Mouse (Mus musculus) embryonic facial prominence, embryonic 13.5 days (tissue): ENCODE data around the gene Fam129b. TPM values are rescaled to one million over a fixed set of nuclear protein-coding genes. Genes with fewer than 3 reads are reported as not detected.

Experiments
- ATAC-seq: fragments of 200-750 bp; cut with Nextera tagmentation; 2 replicates; pipeline ENCODE4 v1.8.0; 2017; ENCODE audit warnings: low read depth; ENCODE audit not compliant: insufficient number of reproducible peaks, insufficient read depth, low FRiP score, low TSS enrichment
- H3K27ac ChIP-seq: fragments of 300-500 bp; sonication (generic); 2 replicates; pipeline ENCODE4 v1.5.1; 2015; ENCODE audit warnings: moderate library complexity, mild to moderate bottlenecking, inconsistent platforms
- H3K27me3 ChIP-seq: fragments of 300-500 bp; sonication (generic); 2 replicates; pipeline ENCODE4 v1.6.1; 2015; ENCODE audit warnings: mild to moderate bottlenecking, inconsistent platforms
- H3K36me3 ChIP-seq: fragments of 300-500 bp; sonication (generic); 2 replicates; pipeline ENCODE4 v1.6.1; 2015; ENCODE audit warnings: mild to moderate bottlenecking, inconsistent platforms
- H3K4me1 ChIP-seq: fragments of 300-500 bp; sonication (generic); 2 replicates; pipeline ENCODE4 v1.6.1; 2015; ENCODE audit warnings: inconsistent platforms
- H3K4me2 ChIP-seq: fragments of 300-500 bp; sonication (generic); 2 replicates; pipeline ENCODE4 v1.6.1; 2015; ENCODE audit warnings: moderate library complexity, mild to moderate bottlenecking, inconsistent platforms
- H3K4me3 ChIP-seq: fragments of 300-500 bp; sonication (generic); 2 replicates; pipeline ENCODE4 v1.5.1; 2015; ENCODE audit warnings: mild to moderate bottlenecking, inconsistent platforms
- H3K9ac ChIP-seq: fragments of 300-500 bp; sonication (generic); 2 replicates; pipeline ENCODE4 v1.6.1; 2015; ENCODE audit warnings: mild to moderate bottlenecking, inconsistent platforms
- H3K9me3 ChIP-seq: fragments of 300-500 bp; sonication (generic); 2 replicates; pipeline ENCODE4 v1.6.1; 2016; ENCODE audit warnings: inconsistent platforms
- WGBS: fragments of 180-500 bp; shearing (Covaris S2); methylation state at CpG from one replicate; pipeline ENCODE4 v1.1.7; 2015; ENCODE audit warnings: mixed read lengths; 5-methylcytosine and 5-hydroxymethylcytosine counted together
- polyA plus RNA-seq: library from polyadenylated mRNA; unstranded; fragments of >200 nt; fragmentation: Nextera tagmentation; extraction: Ambion mirVana; gene quantifications from 2 replicates; pipeline ENCODE4 v1.2.1, GENCODE M21; 2015

The Fam129b gene
- polyA plus RNA-seq, 1 experiment from 2014 or later: 57.2 TPM

DNA sequence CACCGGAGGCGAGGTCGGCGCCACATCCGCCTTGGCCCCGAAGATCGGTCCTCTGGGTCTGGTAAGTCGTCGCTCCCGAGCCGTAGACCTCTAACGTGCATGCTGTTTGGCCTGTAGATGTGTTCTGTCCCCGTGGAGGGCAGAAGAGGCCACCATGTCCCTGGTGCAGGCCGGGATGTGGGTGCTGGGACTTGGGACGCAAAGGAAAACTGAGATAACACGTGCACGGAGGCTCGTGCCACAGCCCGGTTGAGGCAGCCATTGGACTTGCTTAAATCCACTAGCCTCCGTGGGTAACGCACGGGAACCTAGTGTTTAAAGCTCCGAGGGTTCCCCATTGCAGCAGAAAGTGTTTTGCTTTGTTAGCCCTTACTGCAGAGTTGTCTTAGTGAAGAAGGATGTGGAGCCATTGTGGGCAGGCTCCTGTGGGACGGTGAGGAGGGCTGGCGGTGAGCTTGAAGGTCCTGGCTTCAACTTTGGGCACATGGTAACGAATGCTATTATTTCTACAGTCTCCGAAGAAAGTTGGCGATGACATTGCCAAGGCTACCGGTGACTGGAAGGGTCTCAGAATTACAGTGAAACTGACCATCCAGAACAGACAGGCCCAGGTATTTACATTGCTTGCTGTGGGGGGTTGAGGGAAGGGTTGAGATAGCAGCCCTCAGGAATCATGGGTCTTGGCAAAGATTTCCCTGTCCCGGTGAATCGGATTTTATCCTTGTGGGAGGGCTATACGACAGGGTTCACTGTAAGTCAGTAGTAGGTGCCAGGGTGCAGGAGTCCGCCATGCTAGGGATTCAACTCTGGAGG, 86.4 kb downstream of the Fam129b start:
- no peaks in the 10 kb centered on the region for H3K27me3 ChIP-seq
- H3K36me3 ChIP-seq: peaks cover 31% of the 10 kb centered on the region
- H3K27ac ChIP-seq: peak overlapping the region; percentile 90
- H3K9me3 ChIP-seq: no peaks in the 10 kb centered on the region
- ATAC-seq: no peak
- H3K4me3 ChIP-seq: peak overlapping the region; percentile 91
- WGBS: under 1% methylated on average over 33 of the region's 33 CpGs
- H3K4me2 ChIP-seq: peak overlapping the region; percentile 89
- peaks cover 45% of the 10 kb centered on the region for H3K4me1 ChIP-seq
- peak overlapping the region; percentile 96 for H3K9ac ChIP-seq

DNA sequence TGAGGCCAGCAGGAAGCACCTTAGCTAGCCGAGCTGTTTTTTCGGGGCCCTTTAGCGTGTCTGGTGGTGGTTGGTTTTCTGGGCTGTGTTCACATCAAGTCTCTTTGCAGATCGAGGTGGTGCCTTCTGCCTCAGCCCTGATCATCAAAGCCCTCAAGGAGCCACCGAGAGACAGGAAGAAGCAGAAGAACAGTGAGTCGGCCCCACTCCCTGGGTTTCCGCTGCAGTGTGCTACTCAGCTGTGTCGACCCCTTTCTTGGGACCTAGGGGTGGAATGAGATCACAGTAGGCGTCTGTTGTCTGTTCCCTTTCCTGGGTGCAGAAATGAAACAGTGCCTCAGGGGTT, 86.9 kb downstream of the Fam129b start:
- Histone ChIP-seq H3K27ac (peak overlapping the region; percentile 90), H3K36me3 (peaks cover 27% of the 10 kb centered on the region), H3K9me3 (no peaks in the 10 kb centered on the region), H3K4me3 (peak overlapping the region; percentile 91), H3K27me3 (no peaks in the 10 kb centered on the region), H3K4me1 (peaks cover 51% of the 10 kb centered on the region), H3K4me2 (peak overlapping the region; percentile 89), H3K9ac (peak overlapping the region; percentile 96)
- 3% methylated on average over 9 of the region's 9 CpGs for WGBS
- ATAC-seq: no peak

GRCm38 (mm10) chr2:32963544-32963943, 87.6 kb downstream of the Fam129b start:
- Histone ChIP-seq H3K4me2 (peak overlapping the region; percentile 89), H3K9ac (peak overlapping the region; percentile 96), H3K9me3 (no peaks in the 10 kb centered on the region), H3K27me3 (no peaks in the 10 kb centered on the region), H3K4me1 (peaks cover 56% of the 10 kb centered on the region), H3K27ac (peak overlapping the region; percentile 90; the same call in 1 of the 2 replicates), H3K36me3 (peaks cover 26% of the 10 kb centered on the region), H3K4me3 (peak overlapping the region; percentile 91)
- 68% methylated on average over 4 of the region's 4 CpGs for WGBS
- no peak for ATAC-seq

DNA sequence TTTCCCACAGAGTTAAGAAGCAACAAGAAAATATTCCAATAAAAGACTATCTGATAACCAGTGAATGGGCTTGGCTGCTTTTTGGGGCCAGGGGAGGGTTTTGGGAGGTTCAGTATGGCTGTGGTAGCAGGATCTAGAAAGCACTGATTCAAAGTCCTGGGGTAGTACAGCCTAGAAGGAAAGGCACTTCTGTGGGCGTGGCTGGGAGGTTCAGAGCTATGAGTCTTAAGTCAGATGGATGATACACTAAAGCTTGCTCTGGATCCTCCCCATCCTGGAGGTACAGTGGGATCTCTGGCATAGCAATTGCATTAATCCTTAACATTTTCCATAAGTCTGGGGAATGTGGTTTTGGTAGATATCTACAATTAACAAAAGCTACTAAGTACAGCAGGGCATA, 88.1 kb downstream of the Fam129b start:
- Histone ChIP-seq H3K27ac (peak overlapping the region; percentile 22; the same call in 1 of the 2 replicates), H3K9ac (0 out of 2 replicates have a peak overlapping the region, but pooled peaks have one; percentile 22), H3K4me2 (peak overlapping the region; percentile 89), H3K9me3 (no peaks in the 10 kb centered on the region), H3K27me3 (no peaks in the 10 kb centered on the region), H3K36me3 (peaks cover 26% of the 10 kb centered on the region), H3K4me3 (no peak overlapping the region), H3K4me1 (peaks cover 56% of the 10 kb centered on the region)
- WGBS: 59% methylated on average over 1 of the region's 1 CpGs
- ATAC-seq: no peak

DNA sequence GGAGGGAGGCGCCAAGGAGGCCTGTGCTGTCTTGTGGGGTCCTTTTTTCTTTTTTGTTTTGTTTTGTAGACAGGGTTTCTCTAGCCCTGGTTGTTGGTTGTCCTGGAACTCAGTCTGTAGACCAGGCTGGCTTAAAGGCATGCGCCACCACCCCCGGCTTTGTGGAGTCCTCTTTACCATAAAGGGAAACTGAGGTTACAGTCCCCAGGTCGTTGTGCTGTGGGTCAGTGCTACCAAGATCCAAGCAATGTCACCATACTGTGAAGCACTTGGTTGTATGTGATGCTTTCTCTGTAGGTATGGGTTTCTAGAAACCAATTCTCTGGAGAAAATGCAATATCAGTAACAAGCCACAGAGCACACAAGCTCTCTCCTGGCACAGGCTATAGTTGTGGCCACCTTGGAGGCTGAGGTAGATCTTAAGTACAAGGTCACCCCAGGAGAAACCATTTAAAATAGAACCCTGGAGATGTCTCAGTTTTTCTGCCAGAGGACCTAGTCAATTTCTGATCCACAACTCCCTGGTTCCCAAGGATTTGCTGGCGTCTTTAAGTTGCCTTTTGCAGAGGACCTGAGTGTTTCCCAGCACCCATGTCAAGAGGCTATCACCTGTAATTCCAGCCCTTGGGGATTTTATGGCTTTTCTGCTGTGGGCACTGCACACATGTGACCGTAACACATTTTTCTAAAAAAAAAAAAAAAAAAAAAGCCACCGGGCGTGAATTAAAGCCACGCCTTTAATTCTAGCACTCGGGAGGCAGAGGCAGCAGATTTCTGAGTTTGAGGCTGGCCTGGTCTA, 88.9 kb downstream of the Fam129b start:
- Histone ChIP-seq H3K4me2 (peak overlapping the region; percentile 89; the same call in 1 of the 2 replicates), H3K9me3 (no peaks in the 10 kb centered on the region), H3K36me3 (peaks cover 26% of the 10 kb centered on the region), H3K27me3 (no peaks in the 10 kb centered on the region), H3K4me1 (peaks cover 56% of the 10 kb centered on the region), H3K9ac (0 out of 2 replicates have a peak overlapping the region, but pooled peaks have one; percentile 22), H3K4me3 (no peak overlapping the region), H3K27ac (peak overlapping the region; percentile 48; the same call in 1 of the 2 replicates)
- ATAC-seq: no peak
- WGBS: 27% methylated on average over 10 of the region's 10 CpGs

- Histone ChIP-seq H3K4me2 (peak overlapping the region; percentile 90), H3K27ac (peak overlapping the region; percentile 96; the same call in 1 of the 2 replicates), H3K9ac (no peak overlapping the region), H3K36me3 (peaks cover 26% of the 10 kb centered on the region), H3K9me3 (no peaks in the 10 kb centered on the region), H3K4me1 (peaks cover 54% of the 10 kb centered on the region), H3K27me3 (no peaks in the 10 kb centered on the region), H3K4me3 (no peak overlapping the region)
- 16% methylated on average over 7 of the region's 7 CpGs for WGBS
- ATAC-seq: no peak
These were observed 89.7 kb downstream of the Fam129b start for GRCm38 (mm10) chr2:32965511-32966183.

DNA sequence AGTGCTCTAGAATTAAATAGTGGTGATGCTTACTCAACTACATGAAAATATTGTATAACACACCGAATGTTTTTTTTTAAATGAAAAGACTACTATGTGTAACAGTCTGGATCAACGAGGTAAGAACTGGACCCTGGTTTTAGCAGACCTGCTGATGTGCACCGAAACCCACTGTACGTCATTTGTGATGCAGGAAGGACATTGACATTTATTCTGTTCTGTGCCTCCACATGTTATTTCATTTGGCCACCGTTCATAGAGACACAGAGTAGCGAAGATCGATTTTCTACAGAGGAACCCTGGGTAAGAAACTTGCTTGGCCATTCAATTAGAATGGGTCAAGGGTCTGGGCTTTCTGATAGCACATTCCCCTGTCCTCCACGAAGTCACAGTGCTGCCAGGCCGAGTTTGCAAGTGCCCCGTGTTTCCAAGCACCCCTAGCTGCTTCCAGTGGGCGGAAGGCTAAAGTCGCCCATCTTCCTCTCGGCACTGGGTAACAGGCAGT, 90.3 kb downstream of the Fam129b start:
- H3K36me3 ChIP-seq: peaks cover 26% of the 10 kb centered on the region
- no peaks in the 10 kb centered on the region for H3K27me3 ChIP-seq
- H3K4me1 ChIP-seq: peaks cover 48% of the 10 kb centered on the region
- H3K9me3 ChIP-seq: no peaks in the 10 kb centered on the region
- peak overlapping the region; percentile 85 for H3K9ac ChIP-seq
- H3K4me3 ChIP-seq: peak overlapping the region; percentile 64
- 12% methylated on average over 13 of the region's 13 CpGs for WGBS
- peak overlapping the region; percentile 90 for H3K4me2 ChIP-seq
- ATAC-seq: no peak
- peak overlapping the region; percentile 96 for H3K27ac ChIP-seq

- 1% methylated on average over 55 of the region's 55 CpGs for WGBS
- H3K4me3 ChIP-seq: peak overlapping the region; percentile 64
- ATAC-seq: peak; percentile 81
- H3K36me3 ChIP-seq: peaks cover 26% of the 10 kb centered on the region
- no peaks in the 10 kb centered on the region for H3K27me3 ChIP-seq
- no peaks in the 10 kb centered on the region for H3K9me3 ChIP-seq
- peak overlapping the region; percentile 85 for H3K9ac ChIP-seq
- peak overlapping the region; percentile 96 for H3K27ac ChIP-seq
- peak overlapping the region; percentile 90 for H3K4me2 ChIP-seq
- peaks cover 48% of the 10 kb centered on the region for H3K4me1 ChIP-seq
These were observed 91.0 kb downstream of the Fam129b start for GRCm38 (mm10) chr2:32966689-32967631.

DNA sequence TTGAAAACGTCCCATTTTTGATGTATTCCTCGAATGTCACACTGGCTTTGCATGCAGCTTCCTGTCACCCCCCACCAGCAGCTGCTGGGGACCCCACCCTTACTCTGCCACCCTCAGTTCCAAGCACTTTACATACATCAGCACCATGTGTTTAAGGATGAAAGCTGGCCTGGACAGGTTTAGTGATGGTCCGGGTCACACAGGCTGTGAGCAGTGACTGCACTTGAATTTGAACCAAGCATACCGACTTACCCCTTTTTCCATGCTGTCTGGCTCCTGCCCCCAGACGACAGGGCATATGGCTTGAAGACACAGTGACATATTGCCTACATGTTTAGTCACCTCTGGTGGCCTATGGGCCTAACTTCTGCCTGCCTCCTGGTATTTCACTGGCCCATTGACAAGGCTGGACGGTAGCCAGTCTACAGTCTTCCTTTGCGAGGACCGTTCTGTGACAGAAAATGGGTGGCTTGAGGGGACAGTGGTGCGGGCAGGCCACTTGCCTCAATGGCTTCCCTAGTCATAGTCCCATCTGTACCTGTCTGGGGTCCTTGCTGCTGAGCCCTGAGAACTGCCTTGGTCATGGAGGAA, 92.2 kb downstream of the Fam129b start:
- Histone ChIP-seq H3K4me2 (peak overlapping the region; percentile 90), H3K9me3 (no peaks in the 10 kb centered on the region), H3K27me3 (no peaks in the 10 kb centered on the region), H3K36me3 (peaks cover 26% of the 10 kb centered on the region), H3K27ac (no peak overlapping the region), H3K9ac (peak overlapping the region; percentile 85), H3K4me3 (no peak overlapping the region), H3K4me1 (peaks cover 42% of the 10 kb centered on the region)
- no peak for ATAC-seq
- 82% methylated on average over 9 of the region's 9 CpGs for WGBS

GRCm38 (mm10) chr2:32969326-32969725, 93.4 kb downstream of the Fam129b start:
- Histone ChIP-seq H3K9me3 (no peaks in the 10 kb centered on the region), H3K4me1 (peaks cover 30% of the 10 kb centered on the region), H3K9ac (no peak overlapping the region), H3K4me2 (no peak overlapping the region), H3K4me3 (no peak overlapping the region), H3K27ac (no peak overlapping the region), H3K36me3 (peaks cover 26% of the 10 kb centered on the region), H3K27me3 (no peaks in the 10 kb centered on the region)
- no peak for ATAC-seq
- 88% methylated on average over 8 of the region's 8 CpGs for WGBS
